Mouse (Mus musculus): ENCODE results near the gene Zfp446.

Zfp446 gene

GRCm38 (mm10) chr7:12987409-12988189, 10.0 kb downstream of the Zfp446 start:
- no peak for DNase-seq

DNA sequence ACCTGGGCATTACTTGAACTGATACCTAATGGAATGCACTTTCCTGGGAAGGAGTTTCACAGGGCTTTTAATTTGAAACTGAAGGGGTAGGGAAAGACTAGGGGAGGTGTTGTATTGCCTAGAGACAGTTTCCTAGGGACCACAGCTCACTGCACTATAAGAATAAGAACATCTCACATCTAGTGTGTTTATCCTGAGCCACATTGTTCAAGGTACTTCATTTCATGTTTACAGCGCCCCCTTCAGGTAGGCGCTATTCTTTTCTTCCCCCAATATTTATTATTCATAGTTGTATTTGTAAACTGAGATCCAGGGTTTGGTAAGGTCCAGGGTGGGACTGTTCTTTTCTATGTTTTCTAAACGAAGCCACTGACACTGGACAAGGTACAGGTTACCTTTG, 14.6 kb downstream of the Zfp446 start:
- peak; percentile 77 for DNase-seq

DNA sequence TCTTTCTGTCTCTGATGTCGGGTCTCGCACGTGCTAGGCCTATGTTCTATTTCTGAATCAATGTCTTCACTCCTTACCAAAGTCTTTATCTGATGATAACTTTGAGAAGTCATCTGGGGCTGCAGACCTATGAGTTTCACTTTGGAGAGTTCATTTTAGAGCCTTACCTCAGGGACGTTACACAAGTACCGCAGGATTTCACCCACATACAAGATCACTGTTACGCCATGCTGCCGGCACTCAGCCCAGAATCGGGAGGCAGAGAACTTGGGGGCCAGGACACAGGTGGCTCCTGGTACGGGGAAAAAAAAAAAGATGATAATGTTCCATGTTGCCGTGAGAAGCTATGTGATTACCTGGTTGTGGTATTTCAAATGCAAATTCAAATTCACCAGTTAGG, 15.5 kb downstream of the Zfp446 start:
- no peak for DNase-seq

DNA sequence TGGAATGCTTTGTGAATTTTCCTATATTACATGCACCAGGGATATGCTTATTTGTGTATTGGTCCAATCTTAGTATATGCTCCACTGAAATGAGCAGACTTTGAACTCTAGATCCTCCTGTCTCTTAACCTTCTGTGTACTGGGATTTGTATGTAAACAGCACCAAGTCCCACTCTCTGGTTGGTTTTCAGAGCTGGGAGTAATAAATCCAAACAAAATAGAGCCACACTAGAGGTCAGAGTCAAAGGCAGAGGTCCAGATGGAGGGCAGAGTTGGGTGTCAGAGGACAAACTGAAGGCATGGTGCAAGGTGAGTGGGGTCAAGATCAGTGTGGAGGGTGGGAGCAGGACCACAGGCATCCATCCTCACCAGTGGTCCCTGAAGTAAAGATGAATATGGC, 18.2 kb downstream of the Zfp446 start:
- no peak for DNase-seq

DNA sequence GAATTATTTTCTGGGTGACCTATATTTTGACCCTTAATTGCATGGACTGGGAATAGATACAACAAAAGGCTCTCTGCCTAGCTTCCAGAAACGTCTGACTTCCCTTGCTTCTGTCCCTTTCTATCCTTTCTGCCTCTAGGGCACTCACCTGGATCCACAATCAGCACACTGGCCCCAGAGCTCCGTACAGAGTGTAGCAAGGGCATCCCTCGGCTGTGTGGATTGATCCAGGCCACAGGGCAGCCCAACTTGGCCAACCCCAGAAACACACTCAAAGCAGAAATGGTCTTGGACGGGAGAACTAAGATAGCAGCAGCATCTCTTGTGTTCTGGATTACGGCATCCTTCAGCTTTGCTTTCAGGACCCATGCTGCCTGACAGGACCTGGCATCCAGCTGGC, 19.6 kb downstream of the Zfp446 start:
- DNase-seq: no peak

GRCm38 (mm10) chr7:12998053-12998452, 20.4 kb downstream of the Zfp446 start, which contains the start of gene Slc27a5:
TSS of gene Slc27a5 (minus strand) at chr7:12998192.
- no peak for DNase-seq

- DNase-seq: no peak
These were observed 21.2 kb downstream of the Zfp446 start, which contains the start of gene Trim28 for GRCm38 (mm10) chr7:12998851-12999250. TSS of gene Trim28 (plus strand) at chr7:12999114.

GRCm38 (mm10) chr7:13001584-13001983, 23.9 kb downstream of the Zfp446 start:
- DNase-seq: no peak

DNA sequence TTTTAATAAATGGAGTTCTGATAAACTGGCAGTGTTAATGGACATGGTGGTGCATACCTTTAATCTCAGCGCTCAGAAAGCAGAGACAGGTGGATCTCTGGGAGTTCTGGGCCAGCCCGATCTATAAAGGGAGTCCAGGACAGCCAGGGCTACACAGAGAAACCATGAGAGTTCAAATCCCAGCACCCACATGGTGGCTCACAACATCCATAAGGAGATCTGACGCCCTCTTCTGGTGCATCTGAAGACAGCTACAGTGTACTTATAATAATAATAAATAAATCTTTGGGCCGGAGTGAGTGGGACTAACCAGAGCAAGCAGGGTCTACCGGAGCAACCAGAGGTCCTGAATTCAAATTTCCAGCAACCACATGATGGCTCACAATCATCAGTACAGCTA, 25.7 kb downstream of the Zfp446 start:
- DNase-seq: no peak

DNA sequence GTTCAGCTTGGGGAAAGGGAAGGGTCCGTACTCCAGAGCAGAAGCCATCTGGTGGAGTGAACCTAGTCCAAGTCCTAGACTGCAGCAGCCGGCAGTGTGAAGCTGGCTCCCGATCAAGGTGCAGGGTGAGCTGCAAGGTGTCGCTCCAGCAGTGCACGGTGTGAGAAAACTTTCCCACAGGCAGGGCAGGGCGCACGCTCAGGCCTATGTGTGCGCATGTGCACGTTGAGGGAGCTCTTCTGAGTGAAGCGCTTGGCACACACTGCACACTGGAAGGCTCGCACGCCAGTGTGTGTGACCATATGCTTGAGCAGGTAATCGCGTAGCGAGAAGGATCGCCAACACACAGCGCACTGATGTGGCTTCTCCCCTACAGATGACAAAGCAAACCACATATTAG, 28.4 kb downstream of the Zfp446 start:
- no peak for DNase-seq

- no peak for DNase-seq
These were observed 28.9 kb downstream of the Zfp446 start for GRCm38 (mm10) chr7:13006531-13006930.

- DNase-seq: no peak
These were observed 29.9 kb downstream of the Zfp446 start for GRCm38 (mm10) chr7:13007341-13008092.

DNA sequence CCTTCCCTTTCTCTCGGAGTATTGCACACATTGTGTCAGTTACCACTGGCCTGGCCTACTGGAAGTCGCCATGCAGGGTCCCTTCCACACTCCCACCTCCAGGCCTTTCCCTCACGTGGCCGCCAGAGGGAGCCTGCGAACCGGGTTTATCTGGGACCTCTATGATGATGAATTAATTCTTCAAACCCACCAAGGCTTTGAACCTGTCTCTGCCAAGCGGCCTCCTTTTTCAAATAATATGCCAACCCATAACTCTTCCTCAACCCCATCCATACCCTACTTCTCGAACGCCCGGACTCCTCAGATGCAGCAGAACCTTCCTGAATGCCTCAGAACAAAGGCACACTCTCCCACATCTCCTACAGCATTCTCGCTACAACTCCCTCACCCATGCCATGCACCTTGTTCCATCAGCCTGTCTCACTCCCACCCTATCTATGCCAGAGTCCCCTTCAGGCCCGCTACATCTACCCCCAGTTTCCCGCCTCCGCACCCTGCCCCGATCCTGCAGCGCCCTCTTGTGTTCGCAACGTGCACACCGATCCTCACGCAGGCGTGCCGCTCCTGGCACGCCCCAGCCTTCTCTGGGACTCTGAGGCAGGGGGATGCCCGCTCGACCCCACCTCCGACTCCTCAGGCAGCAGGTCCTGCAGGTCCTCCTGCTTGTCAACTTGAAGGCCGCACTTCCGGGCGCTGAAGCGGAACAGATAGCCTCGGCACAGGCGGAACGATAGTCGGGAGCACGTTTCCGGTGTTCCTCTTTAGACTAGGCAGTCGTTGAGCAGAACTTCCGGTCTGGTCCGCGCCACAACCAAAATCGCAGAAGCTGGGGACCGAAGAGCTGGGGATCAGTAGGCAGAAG, 31.7 kb downstream of the Zfp446 start:
- peak; percentile 94 for DNase-seq

DNA sequence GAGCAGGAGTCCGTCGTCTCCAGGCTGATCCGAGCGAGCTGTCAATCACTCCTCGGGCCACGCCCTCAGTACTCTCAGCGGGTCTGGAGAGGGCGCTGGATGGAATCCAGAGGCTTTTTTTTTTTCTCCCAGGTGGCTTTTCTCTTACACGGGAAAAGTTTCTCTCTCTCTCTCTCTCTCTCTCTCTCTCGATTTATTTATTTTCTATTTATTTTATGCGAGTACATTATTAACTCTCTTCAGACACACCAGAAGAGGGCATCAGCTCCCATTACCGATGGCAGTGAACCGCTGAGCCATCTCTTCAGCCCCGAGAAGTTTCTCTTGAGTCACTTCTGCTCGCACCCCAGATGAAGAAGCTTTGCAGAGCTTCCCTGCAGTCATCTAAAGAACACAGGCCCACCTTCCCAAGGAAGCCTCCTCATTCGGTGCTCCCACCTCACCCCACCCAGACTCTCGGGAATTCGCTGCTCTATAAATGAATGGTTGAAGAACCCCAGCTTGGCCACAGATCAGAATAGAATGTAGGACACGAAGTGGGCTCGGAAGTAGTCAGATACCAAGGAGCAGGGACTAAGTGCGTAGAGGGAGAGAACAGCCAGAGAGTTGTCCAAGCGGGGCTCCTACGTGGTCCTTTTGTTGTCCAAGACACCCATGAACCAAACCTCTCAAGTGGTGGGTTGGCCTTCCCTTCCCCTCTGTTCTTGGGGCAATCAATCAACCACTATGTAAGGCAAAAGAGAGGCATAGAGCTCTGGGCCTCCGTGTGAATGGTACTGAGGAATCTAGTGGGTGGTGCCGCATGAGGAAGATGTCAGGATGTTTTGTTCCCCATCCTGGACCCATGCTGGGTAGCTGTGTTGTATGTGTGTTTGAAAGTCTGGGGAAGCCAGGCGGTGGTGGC, 32.6 kb downstream of the Zfp446 start, which contains the start of gene Zbtb45:
Gene Zbtb45, minus strand, starts transcription at position 30 of the 904 bp plus-strand sequence.
- no peak for DNase-seq

GRCm38 (mm10) chr7:13013671-13014070, 36.0 kb downstream of the Zfp446 start:
- no peak for DNase-seq

GRCm38 (mm10) chr7:13014275-13014839, 36.7 kb downstream of the Zfp446 start:
- DNase-seq: no peak

GRCm38 (mm10) chr7:13015217-13015616, 37.6 kb downstream of the Zfp446 start:
- no peak for DNase-seq

- peak; percentile 80 for DNase-seq
These were observed 45.3 kb downstream of the Zfp446 start for GRCm38 (mm10) chr7:13022773-13023535.

- peak; percentile 97 for DNase-seq
These were observed 46.5 kb downstream of the Zfp446 start for GRCm38 (mm10) chr7:13023928-13024731.

DNA sequence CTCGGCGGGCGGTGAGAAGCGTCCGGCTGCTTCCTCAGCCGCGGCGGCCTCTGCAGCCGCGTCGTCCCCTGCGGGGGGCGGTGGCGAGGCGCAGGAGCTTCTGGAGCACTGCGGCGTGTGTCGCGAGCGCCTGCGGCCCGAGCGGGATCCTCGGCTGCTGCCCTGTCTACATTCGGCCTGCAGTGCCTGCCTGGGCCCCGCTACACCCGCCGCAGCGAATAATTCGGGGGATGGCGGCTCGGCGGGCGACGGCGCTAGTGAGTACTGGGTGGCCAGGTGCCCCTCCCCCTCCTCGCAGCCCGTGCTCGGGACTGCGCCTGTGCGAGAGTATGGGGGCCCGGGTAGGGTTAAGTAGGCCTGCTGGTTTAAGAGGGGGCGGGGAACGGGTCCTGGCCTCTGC, 47.2 kb downstream of the Zfp446 start:
- peak; percentile 93 for DNase-seq
